Mouse (Mus musculus) hindbrain, embryonic 10.5 days (tissue): ENCODE data around the gene Rai14. TPM values are rescaled to one million over a fixed set of nuclear protein-coding genes. Genes with fewer than 3 reads are reported as not detected.

Experiments used
- DNase-seq: peaks from one replicate; pipeline ENCODE4 v3.0.0-alpha.2; 2017; ENCODE audit warnings: low spot score
- H3K27ac ChIP-seq: fragments of 300-500 bp; sonication (generic); 2 replicates; pipeline ENCODE4 v1.5.1; 2016; ENCODE audit warnings: mild to moderate bottlenecking, moderate library complexity
- H3K27me3 ChIP-seq: fragments of 300-500 bp; sonication (generic); 2 replicates; pipeline ENCODE4 v1.6.1; 2016; ENCODE audit warnings: mild to moderate bottlenecking; ENCODE audit not compliant: poor library complexity, insufficient read depth, severe bottlenecking
- H3K36me3 ChIP-seq: fragments of 300-500 bp; sonication (generic); 2 replicates; pipeline ENCODE4 v1.6.1; 2016; ENCODE audit warnings: mild to moderate bottlenecking, moderate library complexity
- H3K4me1 ChIP-seq: fragments of 300-500 bp; sonication (generic); replicated peaks from 2 replicates; pipeline ENCODE4 v1.6.1; 2016; ENCODE audit warnings: mild to moderate bottlenecking
- H3K4me3 ChIP-seq: fragments of 300-500 bp; sonication (generic); 2 replicates; pipeline ENCODE4 v1.5.1; 2016; ENCODE audit warnings: mild to moderate bottlenecking, moderate library complexity
- H3K9me3 ChIP-seq: fragments of 300-500 bp; sonication (generic); 2 replicates; pipeline ENCODE4 v1.6.1; 2016; ENCODE audit warnings: mild to moderate bottlenecking, moderate library complexity
- WGBS: fragments of 180-500 bp; shearing (Covaris S2); methylation state at CpG from one replicate; pipeline ENCODE4 v1.1.7; 2016; 5-methylcytosine and 5-hydroxymethylcytosine counted together
- polyA plus RNA-seq: library from polyadenylated mRNA; unstranded; fragments of >200 nt; fragmentation: Nextera tagmentation; extraction: Ambion mirVana; gene quantifications from 2 replicates; pipeline ENCODE4 v1.2.1, GENCODE M21; 2016

The Rai14 gene
- polyA plus RNA-seq, result 72.2 and 77.9 TPM in 2 replicates

GRCm38 (mm10) chr15:10714409-10715138 lies at the start of gene Rai14:
Rai14 (minus strand) TSS chr15:10714624.
- no peaks in the 10 kb centered on the region for H3K27me3 ChIP-seq
- H3K9me3 ChIP-seq, result peaks cover 4% of the 10 kb centered on the region
- peak within 1 kb of the TSS; percentile 84 for H3K4me3 ChIP-seq
- H3K27ac ChIP-seq, result peak within 1 kb of the TSS; percentile 97
- H3K4me1 ChIP-seq, result peaks cover 45% of the 10 kb centered on the region
- peaks cover 22% of the 10 kb centered on the region for H3K36me3 ChIP-seq
- DNase-seq, result peak; percentile 83
- under 1% methylated on average over 64 of the region's 68 CpGs for WGBS

GRCm38 (mm10) chr15:10761441-10761840 lies 47.0 kb upstream of the Rai14 start:
- H3K36me3 ChIP-seq, result no peaks in the 10 kb centered on the region
- no peaks in the 10 kb centered on the region for H3K9me3 ChIP-seq
- no peak overlapping the region for H3K4me3 ChIP-seq
- H3K27me3 ChIP-seq, result no peaks in the 10 kb centered on the region
- no peak overlapping the region for H3K27ac ChIP-seq
- WGBS, result 88% methylated on average over 6 of the region's 6 CpGs
- no peak for DNase-seq
- H3K4me1 ChIP-seq, result no peaks in the 10 kb centered on the region; the same call in 1 of the 2 replicates

- no peaks in the 10 kb centered on the region for H3K36me3 ChIP-seq
- H3K4me1 ChIP-seq, result no peaks in the 10 kb centered on the region; the same call in 1 of the 2 replicates
- H3K9me3 ChIP-seq, result no peaks in the 10 kb centered on the region
- DNase-seq, result no peak
- H3K4me3 ChIP-seq, result no peak overlapping the region
- 91% methylated on average over 12 of the region's 12 CpGs for WGBS
- H3K27ac ChIP-seq, result no peak overlapping the region
- H3K27me3 ChIP-seq, result no peaks in the 10 kb centered on the region
These were observed 45.6 kb upstream of the Rai14 start for GRCm38 (mm10) chr15:10760006-10760405.

- WGBS, result 91% methylated on average over 4 of the region's 4 CpGs
- Histone ChIP-seq H3K9me3 (no peaks in the 10 kb centered on the region), H3K4me3 (no peak overlapping the region), H3K4me1 (no peaks in the 10 kb centered on the region; the same call in 1 of the 2 replicates), H3K27ac (no peak overlapping the region), H3K27me3 (no peaks in the 10 kb centered on the region), H3K36me3 (no peaks in the 10 kb centered on the region)
- no peak for DNase-seq
These were observed 45.0 kb upstream of the Rai14 start for GRCm38 (mm10) chr15:10759440-10759839.

- Histone ChIP-seq H3K27ac (no peak overlapping the region), H3K4me3 (no peak overlapping the region), H3K9me3 (no peaks in the 10 kb centered on the region), H3K27me3 (no peaks in the 10 kb centered on the region), H3K36me3 (no peaks in the 10 kb centered on the region), H3K4me1 (no peaks in the 10 kb centered on the region; the same call in 1 of the 2 replicates)
- DNase-seq, result no peak
These were observed 44.4 kb upstream of the Rai14 start for GRCm38 (mm10) chr15:10758808-10759207.

- no peak for DNase-seq
- Histone ChIP-seq H3K9me3 (no peaks in the 10 kb centered on the region), H3K36me3 (no peaks in the 10 kb centered on the region), H3K4me3 (no peak overlapping the region), H3K4me1 (peaks cover 32% of the 10 kb centered on the region), H3K27me3 (no peaks in the 10 kb centered on the region), H3K27ac (no peak overlapping the region)
- 88% methylated on average over 2 of the region's 2 CpGs for WGBS
These were observed 36.7 kb upstream of the Rai14 start for GRCm38 (mm10) chr15:10751141-10751540.

- WGBS, result 85% methylated on average over 2 of the region's 2 CpGs
- no peak for DNase-seq
- Histone ChIP-seq H3K36me3 (no peaks in the 10 kb centered on the region), H3K9me3 (no peaks in the 10 kb centered on the region), H3K27ac (peak overlapping the region; percentile 23; the same call in 1 of the 2 replicates), H3K4me3 (no peak overlapping the region), H3K4me1 (peaks cover 39% of the 10 kb centered on the region), H3K27me3 (no peaks in the 10 kb centered on the region)
These were observed 35.9 kb upstream of the Rai14 start for GRCm38 (mm10) chr15:10750339-10750738.

- Histone ChIP-seq H3K4me3 (no peak overlapping the region), H3K36me3 (no peaks in the 10 kb centered on the region), H3K4me1 (peaks cover 42% of the 10 kb centered on the region), H3K27me3 (no peaks in the 10 kb centered on the region), H3K9me3 (no peaks in the 10 kb centered on the region), H3K27ac (peak overlapping the region; percentile 23)
- DNase-seq, result no peak
- WGBS, result 76% methylated on average over 4 of the region's 4 CpGs
These were observed 35.3 kb upstream of the Rai14 start for GRCm38 (mm10) chr15:10749678-10750077.

- Histone ChIP-seq H3K9me3 (no peaks in the 10 kb centered on the region), H3K27me3 (no peaks in the 10 kb centered on the region), H3K36me3 (no peaks in the 10 kb centered on the region), H3K4me1 (peaks cover 45% of the 10 kb centered on the region), H3K27ac (peak overlapping the region; percentile 85), H3K4me3 (no peak overlapping the region)
- no peak for DNase-seq
- WGBS, result 72% methylated on average over 8 of the region's 8 CpGs
These were observed 33.2 kb upstream of the Rai14 start for GRCm38 (mm10) chr15:10747638-10748037.

- peaks cover 47% of the 10 kb centered on the region for H3K4me1 ChIP-seq
- H3K27ac ChIP-seq, result peak overlapping the region; percentile 85
- peak; percentile 37 for DNase-seq
- no peaks in the 10 kb centered on the region for H3K27me3 ChIP-seq
- H3K36me3 ChIP-seq, result no peaks in the 10 kb centered on the region
- 32% methylated on average over 4 of the region's 4 CpGs for WGBS
- H3K9me3 ChIP-seq, result no peaks in the 10 kb centered on the region
- H3K4me3 ChIP-seq, result 0 out of 2 replicates have a peak overlapping the region, but pooled peaks have one; percentile 3
These were observed 32.8 kb upstream of the Rai14 start for GRCm38 (mm10) chr15:10747226-10747625.

- WGBS, result 48% methylated on average over 4 of the region's 4 CpGs
- H3K4me3 ChIP-seq, result no peak overlapping the region
- peak; percentile 18 for DNase-seq
- no peaks in the 10 kb centered on the region for H3K9me3 ChIP-seq
- H3K36me3 ChIP-seq, result no peaks in the 10 kb centered on the region
- H3K27me3 ChIP-seq, result no peaks in the 10 kb centered on the region
- peak overlapping the region; percentile 85 for H3K27ac ChIP-seq
- H3K4me1 ChIP-seq, result peaks cover 47% of the 10 kb centered on the region
These were observed 32.1 kb upstream of the Rai14 start for GRCm38 (mm10) chr15:10746303-10747051.

- H3K9me3 ChIP-seq, result no peaks in the 10 kb centered on the region
- H3K36me3 ChIP-seq, result no peaks in the 10 kb centered on the region
- DNase-seq, result no peak
- peak overlapping the region; percentile 53; the same call in 1 of the 2 replicates for H3K27ac ChIP-seq
- no peaks in the 10 kb centered on the region for H3K27me3 ChIP-seq
- H3K4me3 ChIP-seq, result no peak overlapping the region
- 73% methylated on average over 6 of the region's 6 CpGs for WGBS
- H3K4me1 ChIP-seq, result peaks cover 29% of the 10 kb centered on the region
These were observed 28.0 kb upstream of the Rai14 start for GRCm38 (mm10) chr15:10742441-10742840.

GRCm38 (mm10) chr15:10739279-10739678 lies 24.9 kb upstream of the Rai14 start:
- H3K9me3 ChIP-seq, result no peaks in the 10 kb centered on the region
- no peak overlapping the region for H3K27ac ChIP-seq
- DNase-seq, result no peak
- H3K4me3 ChIP-seq, result no peak overlapping the region
- H3K36me3 ChIP-seq, result no peaks in the 10 kb centered on the region
- H3K27me3 ChIP-seq, result no peaks in the 10 kb centered on the region
- WGBS, result 76% methylated on average over 1 of the region's 1 CpGs
- H3K4me1 ChIP-seq, result 0 out of 2 replicates have a peak, but pooled peaks cover 8% of the 10 kb centered on the region
